Mouse (Mus musculus) heart, embryonic 11.5 days (tissue): ENCODE data around the gene Elovl7. TPM values are rescaled to one million over a fixed set of nuclear protein-coding genes. Genes with fewer than 3 reads are reported as not detected.
A peak's percentile ranks its signal among the peaks of the same experiment; 100 is the strongest.

ENCODE experiments used
- ATAC-seq: fragments of 200-750 bp; cut with Nextera tagmentation; replicated peaks from 2 replicates; pipeline ENCODE4 v1.8.0; 2017; ENCODE audit warnings: moderate library complexity; ENCODE audit not compliant: insufficient number of reproducible peaks, low FRiP score, low TSS enrichment
- H3K27ac ChIP-seq: fragments of 300-500 bp; sonication (generic); 2 replicates; pipeline ENCODE4 v1.5.1; 2014; ENCODE audit warnings: mild to moderate bottlenecking, low read depth, low read length
- H3K27me3 ChIP-seq: fragments of 300-500 bp; sonication (generic); 2 replicates; pipeline ENCODE4 v1.6.1; 2014; ENCODE audit warnings: mild to moderate bottlenecking, low read length, mixed read lengths; ENCODE audit not compliant: control insufficient read depth, insufficient read depth
- H3K36me3 ChIP-seq: fragments of 300-500 bp; sonication (generic); 2 replicates; pipeline ENCODE4 v1.6.1; 2014; ENCODE audit warnings: mild to moderate bottlenecking, low read length, moderate library complexity, mixed read lengths; ENCODE audit not compliant: control insufficient read depth, insufficient read depth
- H3K4me1 ChIP-seq: fragments of 300-500 bp; sonication (generic); 2 replicates; pipeline ENCODE4 v1.6.1; 2014; ENCODE audit warnings: low read length; ENCODE audit not compliant: control insufficient read depth, insufficient read depth
- H3K4me2 ChIP-seq: fragments of 300-500 bp; sonication (generic); 2 replicates; pipeline ENCODE4 v1.6.1; 2014; ENCODE audit warnings: mild to moderate bottlenecking, moderate library complexity
- H3K4me3 ChIP-seq: fragments of 300-500 bp; sonication (generic); 2 replicates; pipeline ENCODE4 v1.5.1; 2014; ENCODE audit warnings: low read depth, low read length
- H3K9ac ChIP-seq: fragments of 300-500 bp; sonication (generic); 2 replicates; pipeline ENCODE4 v1.6.1; 2014; ENCODE audit warnings: mild to moderate bottlenecking, low read depth, low read length, moderate library complexity
- H3K9me3 ChIP-seq: fragments of 300-500 bp; sonication (generic); replicated peaks from 2 replicates; pipeline ENCODE4 v1.6.1; 2016; ENCODE audit warnings: low read length; ENCODE audit not compliant: control insufficient read depth
- WGBS: fragments of 180-500 bp; shearing (Covaris S2); extraction: QIAGEN DNeasy Blood & Tissue Kit; methylation state at CpG from one replicate; pipeline ENCODE4 v1.1.7; 2014; ENCODE audit not compliant: insufficient replicate concordance; 5-methylcytosine and 5-hydroxymethylcytosine counted together
- polyA plus RNA-seq: library from polyadenylated mRNA; unstranded; fragments of >200 nt; fragmentation: Nextera tagmentation; extraction: Ambion mirVana; gene quantifications from 2 replicates; pipeline ENCODE4 v1.2.1, GENCODE M21; 2014

The Elovl7 gene
- polyA plus RNA-seq, 1 experiment from 2014 or later = 0.96 TPM

- Histone ChIP-seq H3K27me3 (peaks cover 20% of the 10 kb centered on the region), H3K27ac (no peak overlapping the region), H3K36me3 (no peaks in the 10 kb centered on the region), H3K9ac (no peak overlapping the region), H3K4me1 (0 out of 2 replicates have a peak, but pooled peaks cover 2% of the 10 kb centered on the region), H3K4me3 (no peak overlapping the region), H3K4me2 (no peak overlapping the region), H3K9me3 (no peaks in the 10 kb centered on the region)
- ATAC-seq = no peak
- 46% methylated on average over 5 of the region's 5 CpGs for WGBS
Measured at GRCm38 (mm10) chr13:108298241-108298640, 84.0 kb downstream of the Elovl7 start.

DNA sequence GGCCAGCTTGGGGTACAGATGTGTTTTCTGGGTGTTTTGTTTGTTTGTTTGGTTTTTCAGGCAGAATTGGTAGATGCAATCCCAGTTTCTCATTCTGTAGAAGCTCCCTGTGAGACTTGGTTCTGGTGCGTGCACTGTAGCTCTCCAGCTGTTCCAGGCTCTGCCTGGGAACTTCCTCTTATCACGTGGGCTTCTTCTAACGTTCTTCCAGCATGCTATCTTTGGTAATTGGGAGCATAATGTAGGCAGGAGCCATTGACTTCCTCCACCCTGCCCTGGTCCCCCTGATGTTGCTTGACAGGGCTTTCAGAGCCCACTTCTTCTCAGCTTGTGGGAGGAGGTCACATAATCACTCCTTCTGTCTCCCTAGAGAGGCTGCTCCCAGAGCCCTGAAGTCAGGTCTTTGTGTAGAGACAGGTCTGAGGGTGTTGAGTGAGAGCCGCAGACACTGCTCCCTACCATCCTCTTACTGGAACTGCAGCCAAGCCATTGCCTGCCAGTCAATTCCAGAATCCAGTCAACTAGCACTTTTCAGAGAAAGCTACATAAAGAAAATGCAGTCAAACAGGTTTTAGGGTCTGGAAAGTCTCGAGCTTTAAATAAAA, 86.2 kb downstream of the Elovl7 start:
- H3K4me2 ChIP-seq = no peak overlapping the region
- H3K9me3 ChIP-seq = no peaks in the 10 kb centered on the region
- peaks cover 32% of the 10 kb centered on the region for H3K27me3 ChIP-seq
- no peaks in the 10 kb centered on the region for H3K36me3 ChIP-seq
- H3K4me1 ChIP-seq = 0 out of 2 replicates have a peak, but pooled peaks cover 2% of the 10 kb centered on the region
- 10% methylated on average over 5 of the region's 5 CpGs for WGBS
- no peak overlapping the region for H3K4me3 ChIP-seq
- ATAC-seq = no peak
- no peak overlapping the region for H3K9ac ChIP-seq
- H3K27ac ChIP-seq = no peak overlapping the region

DNA sequence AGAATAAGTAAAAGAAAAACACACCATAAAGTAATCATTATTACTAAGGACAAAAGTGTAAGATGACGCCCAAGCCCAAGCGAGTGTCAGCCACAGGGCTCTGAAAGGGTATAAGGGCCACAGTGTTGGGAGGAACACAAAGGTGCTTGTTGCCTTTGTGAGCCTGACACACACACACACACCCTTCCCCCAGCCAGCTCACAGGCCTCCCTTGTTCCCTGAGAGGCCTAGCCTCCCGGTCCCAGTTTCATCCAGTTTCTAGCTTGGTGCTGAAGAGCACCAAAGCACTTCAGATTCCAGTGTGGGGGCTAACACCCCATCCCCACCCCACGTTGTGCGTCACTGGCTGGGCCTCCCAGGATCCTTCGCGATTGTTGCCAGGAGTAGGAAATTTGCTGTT, 87.2 kb downstream of the Elovl7 start:
- Histone ChIP-seq H3K9me3 (no peaks in the 10 kb centered on the region), H3K4me1 (0 out of 2 replicates have a peak, but pooled peaks cover 2% of the 10 kb centered on the region), H3K36me3 (no peaks in the 10 kb centered on the region), H3K9ac (no peak overlapping the region), H3K27ac (no peak overlapping the region), H3K27me3 (peaks cover 39% of the 10 kb centered on the region), H3K4me2 (no peak overlapping the region), H3K4me3 (no peak overlapping the region)
- ATAC-seq = no peak
- WGBS = 57% methylated on average over 7 of the region's 7 CpGs

- Histone ChIP-seq H3K9ac (no peak overlapping the region), H3K4me1 (0 out of 2 replicates have a peak, but pooled peaks cover 2% of the 10 kb centered on the region), H3K4me3 (no peak overlapping the region), H3K27ac (no peak overlapping the region), H3K4me2 (no peak overlapping the region), H3K9me3 (no peaks in the 10 kb centered on the region), H3K36me3 (no peaks in the 10 kb centered on the region), H3K27me3 (peaks cover 45% of the 10 kb centered on the region)
- WGBS = 77% methylated on average over 7 of the region's 7 CpGs
- no peak for ATAC-seq
Measured at GRCm38 (mm10) chr13:108302957-108303675, 88.9 kb downstream of the Elovl7 start.

DNA sequence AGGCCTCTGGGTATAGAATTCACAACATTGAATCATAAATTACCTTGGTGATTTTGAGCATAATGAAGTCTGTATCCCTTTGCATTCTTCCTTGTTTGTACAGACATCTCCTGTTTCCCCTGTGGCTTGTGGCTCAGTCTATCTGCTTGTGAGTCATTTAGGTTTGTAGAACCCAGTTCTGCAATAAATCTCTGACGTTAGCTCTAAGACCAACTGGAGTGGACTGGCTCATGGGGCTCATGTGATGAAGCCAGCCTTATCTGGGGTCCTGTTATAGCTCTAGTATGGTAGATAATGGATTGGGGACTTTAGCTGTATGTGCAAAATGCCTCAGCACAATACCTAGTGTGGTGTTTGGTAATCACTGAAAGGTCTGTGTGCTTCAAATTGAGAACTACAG, 89.6 kb downstream of the Elovl7 start:
- Histone ChIP-seq H3K27me3 (peaks cover 48% of the 10 kb centered on the region), H3K9ac (no peak overlapping the region), H3K27ac (no peak overlapping the region), H3K4me1 (0 out of 2 replicates have a peak, but pooled peaks cover 2% of the 10 kb centered on the region), H3K4me3 (no peak overlapping the region), H3K9me3 (no peaks in the 10 kb centered on the region), H3K4me2 (no peak overlapping the region), H3K36me3 (no peaks in the 10 kb centered on the region)
- 43% methylated on average over 1 of the region's 1 CpGs for WGBS
- ATAC-seq = no peak

DNA sequence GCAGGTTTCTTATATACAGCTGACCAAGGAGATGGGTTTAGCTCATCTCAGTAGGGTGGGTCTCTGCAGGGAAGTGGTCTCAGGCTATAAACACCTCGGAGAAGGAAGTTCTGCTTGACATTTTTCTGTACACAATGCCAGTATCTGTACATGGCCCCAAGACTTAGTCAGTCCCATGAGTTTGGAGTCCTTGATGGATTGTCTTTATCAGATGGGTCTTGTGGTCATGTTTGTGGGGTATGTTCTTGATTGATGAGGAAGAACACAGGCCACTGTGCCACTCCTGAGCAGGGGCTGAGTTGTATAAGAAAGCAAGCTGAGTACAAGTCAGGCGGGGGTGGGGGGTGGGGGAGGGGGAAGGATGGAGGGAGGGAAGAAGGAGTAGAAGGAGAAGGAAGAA, 90.5 kb downstream of the Elovl7 start:
- 50% methylated on average over 2 of the region's 2 CpGs for WGBS
- no peak for ATAC-seq
- peaks cover 43% of the 10 kb centered on the region for H3K27me3 ChIP-seq

GRCm38 (mm10) chr13:108315702-108316486, 101.7 kb downstream of the Elovl7 start, which contains the start of gene Depdc1b:
Gene Depdc1b, plus strand, starts transcription at chr13:108316332.
- Histone ChIP-seq H3K9ac (peak within 1 kb of the TSS; percentile 78), H3K27me3 (peaks cover 56% of the 10 kb centered on the region), H3K4me1 (peaks cover 5% of the 10 kb centered on the region), H3K36me3 (no peaks in the 10 kb centered on the region), H3K27ac (peak within 1 kb of the TSS; percentile 86), H3K9me3 (peaks cover 3% of the 10 kb centered on the region; the same call in 1 of the 2 replicates), H3K4me2 (peak within 1 kb of the TSS; percentile 92), H3K4me3 (peak within 1 kb of the TSS; percentile 82)
- peak; percentile 96 for ATAC-seq
- under 1% methylated on average over 48 of the region's 48 CpGs for WGBS

More for the DNA sequence above, 90.5 kb downstream of the Elovl7 start:
- H3K4me2 ChIP-seq = no peak overlapping the region
- 0 out of 2 replicates have a peak, but pooled peaks cover 2% of the 10 kb centered on the region for H3K4me1 ChIP-seq
- H3K36me3 ChIP-seq = no peaks in the 10 kb centered on the region
- no peak overlapping the region for H3K9ac ChIP-seq
- no peak overlapping the region for H3K4me3 ChIP-seq
- H3K9me3 ChIP-seq = no peaks in the 10 kb centered on the region
- no peak overlapping the region for H3K27ac ChIP-seq

DNA sequence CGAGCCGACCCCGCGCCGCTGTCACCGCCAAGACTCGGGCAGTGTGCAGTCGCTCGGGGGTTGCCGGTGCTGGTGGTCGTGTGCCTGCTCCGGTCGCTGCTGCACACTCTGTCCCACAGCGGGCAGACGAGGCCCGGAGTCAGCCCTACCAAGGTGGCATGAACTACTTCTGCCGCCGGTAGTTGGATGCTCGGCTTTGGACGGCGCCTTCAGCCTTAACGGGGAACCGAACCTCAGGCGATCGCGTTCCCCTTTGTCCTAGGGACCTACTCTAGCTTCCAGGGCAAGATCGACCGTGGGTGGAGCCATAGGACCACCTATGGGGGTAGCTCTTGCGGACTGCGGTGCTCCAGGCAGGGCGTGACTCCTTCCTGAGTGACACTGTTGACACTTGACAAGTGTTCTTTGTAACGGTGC, 102.3 kb downstream of the Elovl7 start:
- Histone ChIP-seq H3K27me3 (peaks cover 51% of the 10 kb centered on the region), H3K4me2 (peak overlapping the region; percentile 92), H3K4me3 (peak overlapping the region; percentile 82), H3K9me3 (peaks cover 3% of the 10 kb centered on the region; the same call in 1 of the 2 replicates), H3K36me3 (no peaks in the 10 kb centered on the region), H3K4me1 (peaks cover 5% of the 10 kb centered on the region), H3K27ac (peak overlapping the region; percentile 86), H3K9ac (peak overlapping the region; percentile 78)
- under 1% methylated on average over 32 of the region's 32 CpGs for WGBS
- ATAC-seq = peak; percentile 72
